Mouse (Mus musculus): ENCODE results near the gene Synpo2. TPM values are rescaled to one million over a fixed set of nuclear protein-coding genes. Genes with fewer than 3 reads are reported as not detected.

Synpo2 gene
- polyA plus RNA-seq, 1 experiment, result 5.4 TPM

DNA sequence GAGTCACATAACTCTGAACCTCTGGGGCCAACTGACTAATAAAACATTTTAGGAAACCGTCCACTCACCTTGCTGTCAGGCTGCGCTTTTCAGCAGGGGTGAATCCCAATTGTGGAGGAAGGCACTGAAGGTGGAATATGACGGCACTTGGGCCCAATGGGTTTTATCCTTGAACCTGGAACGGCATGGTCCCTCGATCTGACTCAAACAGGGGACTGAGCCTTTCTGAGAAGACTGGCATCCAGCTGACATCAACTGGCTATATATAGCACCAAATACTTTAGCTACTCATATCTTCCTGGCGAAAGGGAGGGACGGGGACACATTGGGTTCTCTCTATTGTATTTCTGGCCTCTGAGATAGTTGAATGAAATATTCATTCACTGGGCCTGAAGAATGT is 201.2 kb downstream of the Synpo2 start, which contains the start of gene Myoz2:
Gene Myoz2, minus strand, starts transcription at position 264 of the 400 bp plus-strand sequence.
- WGBS, result 92% methylated on average over 7 of the region's 7 CpGs
- H3K36me3 ChIP-seq (ENCODE audit: control insufficient read depth, insufficient read depth, low read length), result no peaks in the 10 kb centered on the region
- DNase-seq, result no peak
- no peak within 1 kb of the TSS for H3K4me3 ChIP-seq (ENCODE audit: insufficient read depth, low read depth, low read length)
- no peaks in the 10 kb centered on the region for H3K4me1 ChIP-seq (ENCODE audit: control insufficient read depth, insufficient read depth, low read length)
- TF ChIP-seq CTCF (conservative IDR thresholded peaks at IDR 0.05; ENCODE audit: insufficient read depth, insufficient read length, low read depth, low read length) (no peak), POLR2A (IDR thresholded peaks at IDR 0.05; ENCODE audit: low read depth, low read length) (no peak)
- H3K27ac ChIP-seq (ENCODE audit: insufficient read depth, low read depth, low read length), result no peak within 1 kb of the TSS
- H3K27me3 ChIP-seq (replicated peaks; ENCODE audit: control insufficient read depth, insufficient read depth, low read length), result no peaks in the 10 kb centered on the region; the same call in 1 of the 2 replicates

DNA sequence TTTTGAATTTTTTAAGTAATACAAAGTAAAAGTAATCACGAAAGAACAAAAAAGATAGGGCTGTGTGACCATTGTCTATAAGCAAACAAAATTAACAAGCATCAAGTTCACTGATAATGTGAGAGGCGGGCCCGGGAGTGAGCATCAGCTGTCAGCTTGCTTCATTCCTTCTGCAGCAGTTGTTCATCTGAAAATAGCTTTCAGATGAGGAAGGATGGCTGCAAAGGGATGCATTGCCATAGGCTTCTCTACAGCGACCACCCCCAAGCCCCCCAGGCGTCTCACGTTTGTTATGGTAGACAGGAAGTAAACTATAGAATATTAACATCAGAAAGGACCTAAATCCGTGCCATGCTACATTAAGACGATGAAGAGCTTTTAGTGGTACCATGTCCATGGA is 202.1 kb downstream of the Synpo2 start:
- H3K27me3 ChIP-seq (replicated peaks; ENCODE audit: control insufficient read depth, insufficient read depth, low read length), result no peaks in the 10 kb centered on the region; the same call in 1 of the 2 replicates
- H3K36me3 ChIP-seq (ENCODE audit: control insufficient read depth, insufficient read depth, low read length), result no peaks in the 10 kb centered on the region
- H3K4me3 ChIP-seq (ENCODE audit: insufficient read depth, low read depth, low read length), result no peak overlapping the region
- 90% methylated on average over 8 of the region's 8 CpGs for WGBS
- DNase-seq, result no peak
- H3K27ac ChIP-seq (ENCODE audit: insufficient read depth, low read depth, low read length), result no peak overlapping the region
- H3K4me1 ChIP-seq (ENCODE audit: control insufficient read depth, insufficient read depth, low read length), result no peaks in the 10 kb centered on the region
- TF ChIP-seq CTCF (conservative IDR thresholded peaks at IDR 0.05; ENCODE audit: insufficient read depth, insufficient read length, low read depth, low read length) (no peak), POLR2A (IDR thresholded peaks at IDR 0.05; ENCODE audit: low read depth, low read length) (no peak)

Other genes with a start within 250 kb of the Synpo2 start
- 3.8 TPM in 1 of 2 replicates, not detected in the other for gene Myoz2, start 201.1 kb downstream of the Synpo2 start, polyA plus RNA-seq (2012; rRNA removed)
- gene Sec24d, start 31.3 kb upstream of the Synpo2 start, polyA plus RNA-seq (2012; rRNA removed), result 20.8 and 21.1 TPM in 2 replicates
- gene Mettl14, start 150.0 kb upstream of the Synpo2 start, polyA plus RNA-seq (2012; rRNA removed), result 3.4 and 4.1 TPM in 2 replicates
- 1.5 and 1.6 TPM in 2 replicates for gene Prss12, start 210.8 kb upstream of the Synpo2 start, polyA plus RNA-seq (2012; rRNA removed)

Data from kidney, adult 2 months (tissue).